Mouse (Mus musculus) lung, postnatal 0 days (tissue): ENCODE measurements at regions not wholly inside any gene's neighbourhood (a gene's known extent, or its start where the extent isn't known, plus 50 kb on each side); places are given as distances from the start of the nearest gene placed in this dataset.

Experiments
- CTCF ChIP-seq: IDR thresholded peaks from 2 replicates; pipeline ENCODE4 v1.5.1; 2016; ENCODE audit warnings: antibody characterized with exemption, mild to moderate bottlenecking
- EP300 ChIP-seq: IDR thresholded peaks from 2 replicates; pipeline ENCODE4 v1.6.1; 2016; ENCODE audit warnings: antibody characterized with exemption, mild to moderate bottlenecking, control low read depth

DNA sequence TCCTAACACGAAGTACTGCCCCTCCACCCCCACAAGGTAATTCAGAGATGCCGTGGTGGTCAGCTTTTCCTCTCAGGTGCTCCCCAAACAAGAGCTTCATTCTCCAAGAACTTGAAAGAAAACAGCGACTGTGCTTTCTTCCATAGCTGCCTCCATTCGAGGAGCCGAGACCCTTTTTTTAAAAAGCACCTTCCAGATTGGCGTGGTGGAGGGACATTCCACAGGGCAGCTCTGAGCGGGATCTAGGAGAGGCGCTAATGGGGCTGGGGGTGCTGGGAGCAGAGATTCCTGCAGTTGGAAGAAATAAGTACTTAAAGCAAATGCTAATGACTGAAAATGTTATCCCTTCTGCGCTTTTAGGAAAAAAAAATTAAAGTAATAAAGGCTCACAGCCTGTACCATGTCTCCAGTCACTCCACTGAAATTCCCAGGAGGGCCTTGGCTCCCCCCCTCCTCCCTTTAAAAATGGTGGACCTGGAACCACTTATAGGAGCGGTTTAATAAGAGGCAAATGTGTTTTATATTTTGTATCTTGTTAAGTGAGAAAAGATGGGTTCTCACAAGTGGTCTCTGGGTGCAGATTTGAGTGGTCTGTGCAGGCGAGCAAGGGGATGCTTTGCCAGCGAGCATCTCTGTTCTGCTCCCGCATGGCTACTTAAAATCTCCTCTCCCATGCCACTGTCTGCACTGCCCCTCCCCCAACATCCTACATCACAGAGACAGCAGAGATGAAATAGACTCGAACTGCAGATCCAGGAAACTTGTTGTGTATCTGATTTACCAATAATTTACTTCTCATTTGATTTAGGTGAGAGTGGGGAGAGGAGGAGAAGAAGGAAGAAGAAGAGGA lies 77.4 kb upstream of the Zfhx3 start:
- TF ChIP-seq EP300 (no peak), CTCF (no peak)
